Mouse (Mus musculus) lung, embryonic 14.5 days (tissue): ENCODE measurements around the gene Foxp4. TPM values are rescaled to one million over a fixed set of nuclear protein-coding genes. Genes with fewer than 3 reads are reported as not detected.

Experiments
- ATAC-seq: fragments of 200-750 bp; cut with Nextera tagmentation; 2 replicates; pipeline ENCODE4 v1.8.0; 2017; ENCODE audit warnings: mild to moderate bottlenecking, moderate TSS enrichment, moderate library complexity; ENCODE audit not compliant: insufficient read depth
- DNase-seq: peaks from one replicate; pipeline ENCODE4 v3.0.0-alpha.2; 2015
- H3K27ac ChIP-seq: fragments of 300-500 bp; sonication (generic); 2 replicates; pipeline ENCODE4 v1.5.1; 2014; ENCODE audit warnings: low read depth, mild to moderate bottlenecking, moderate library complexity
- H3K27me3 ChIP-seq: fragments of 300-500 bp; sonication (generic); 2 replicates; pipeline ENCODE4 v1.6.1; 2014; ENCODE audit warnings: low read length, control low read depth; ENCODE audit not compliant: insufficient read depth
- H3K36me3 ChIP-seq: fragments of 300-500 bp; sonication (generic); 2 replicates; pipeline ENCODE4 v1.6.1; 2014; ENCODE audit warnings: control low read depth; ENCODE audit not compliant: insufficient read depth
- H3K4me1 ChIP-seq: fragments of 300-500 bp; sonication (generic); 2 replicates; pipeline ENCODE4 v1.6.1; 2014; ENCODE audit warnings: antibody characterized with exemption, control low read depth; ENCODE audit not compliant: insufficient read depth
- H3K4me2 ChIP-seq: fragments of 300-500 bp; sonication (generic); 2 replicates; pipeline ENCODE4 v1.6.1; 2014; ENCODE audit warnings: mild to moderate bottlenecking
- H3K4me3 ChIP-seq: fragments of 300-500 bp; sonication (generic); 2 replicates; pipeline ENCODE4 v1.5.1; 2014; ENCODE audit warnings: low read depth, low read length
- H3K9ac ChIP-seq: fragments of 300-500 bp; sonication (generic); 2 replicates; pipeline ENCODE4 v1.6.1; 2014
- H3K9me3 ChIP-seq: fragments of 300-500 bp; sonication (generic); 2 replicates; pipeline ENCODE4 v1.6.1; 2016; ENCODE audit warnings: low read depth, low read length, control low read depth
- CTCF ChIP-seq: IDR thresholded peaks from 2 replicates; pipeline ENCODE4 v1.5.1; 2016; ENCODE audit warnings: antibody characterized with exemption, low read depth
- WGBS: fragments of 180-500 bp; shearing (Covaris S2); extraction: QIAGEN DNeasy Blood & Tissue Kit; methylation state at CpG from one replicate; pipeline ENCODE4 v1.1.7; 2014; 5-methylcytosine and 5-hydroxymethylcytosine counted together
- polyA plus RNA-seq: library from polyadenylated mRNA; unstranded; fragments of >200 nt; fragmentation: Nextera tagmentation; extraction: Ambion mirVana; gene quantifications from 2 replicates; pipeline ENCODE4 v1.2.1, GENCODE M21; 2014

Foxp4 gene
- polyA plus RNA-seq, 1 experiment from 2014 or later, result 42.2 TPM

GRCm38 (mm10) chr17:47921136-47921665, 3.2 kb downstream of the Foxp4 start:
- Histone ChIP-seq H3K27me3 (no peaks in the 10 kb centered on the region), H3K4me3 (peak overlapping the region; percentile 97), H3K27ac (peak overlapping the region; percentile 59), H3K9ac (peak overlapping the region; percentile 96), H3K36me3 (peaks cover 28% of the 10 kb centered on the region), H3K4me2 (peak overlapping the region; percentile 93), H3K9me3 (no peaks in the 10 kb centered on the region), H3K4me1 (peaks cover 20% of the 10 kb centered on the region)
- no peak for TF ChIP-seq CTCF
- ATAC-seq (no peak), DNase-seq (no peak)
- WGBS, result 30% methylated on average over 4 of the region's 4 CpGs

GRCm38 (mm10) chr17:47919826-47920225, 4.6 kb downstream of the Foxp4 start:
- 37% methylated on average over 5 of the region's 5 CpGs for WGBS
- Histone ChIP-seq H3K27me3 (no peaks in the 10 kb centered on the region), H3K9ac (no peak overlapping the region), H3K36me3 (peaks cover 41% of the 10 kb centered on the region), H3K4me2 (peak overlapping the region; percentile 93; the same call in 1 of the 2 replicates), H3K4me1 (peaks cover 20% of the 10 kb centered on the region), H3K4me3 (no peak overlapping the region), H3K9me3 (no peaks in the 10 kb centered on the region), H3K27ac (no peak overlapping the region)
- TF ChIP-seq CTCF, result no peak
- DNase-seq, result no peak
- ATAC-seq, result no peak

GRCm38 (mm10) chr17:47917907-47918306, 6.5 kb downstream of the Foxp4 start:
- no peak for ATAC-seq
- H3K4me3 ChIP-seq, result no peak overlapping the region
- no peak for TF ChIP-seq CTCF
- WGBS, result 57% methylated on average over 5 of the region's 5 CpGs
- peaks cover 20% of the 10 kb centered on the region for H3K4me1 ChIP-seq
- no peak for DNase-seq
- H3K9ac ChIP-seq, result no peak overlapping the region
- peaks cover 45% of the 10 kb centered on the region for H3K36me3 ChIP-seq
- H3K27ac ChIP-seq, result no peak overlapping the region
- no peak overlapping the region for H3K4me2 ChIP-seq
- H3K27me3 ChIP-seq, result no peaks in the 10 kb centered on the region
- H3K9me3 ChIP-seq, result no peaks in the 10 kb centered on the region

DNA sequence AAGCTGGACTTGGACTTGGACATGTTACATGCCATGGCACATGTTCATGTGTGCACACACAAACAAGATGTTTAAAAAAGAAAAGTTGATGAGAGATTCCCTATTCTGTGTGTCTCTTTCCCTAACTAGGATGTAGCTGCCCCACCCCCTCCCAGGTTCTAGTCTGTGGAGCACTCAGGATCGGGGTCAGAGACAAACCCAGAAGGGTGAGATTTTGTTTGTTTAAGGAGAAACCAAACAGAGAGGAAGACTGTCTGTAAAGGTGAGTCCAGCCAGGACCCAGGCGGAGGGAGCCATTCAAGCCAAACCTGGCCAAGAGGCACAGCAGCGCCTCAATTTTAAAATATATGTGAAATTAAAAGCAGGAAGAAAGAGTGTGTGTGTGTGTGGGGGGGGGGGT, 7.2 kb downstream of the Foxp4 start:
- DNase-seq (no peak), ATAC-seq (no peak)
- Histone ChIP-seq H3K36me3 (peaks cover 43% of the 10 kb centered on the region), H3K27ac (no peak overlapping the region), H3K9ac (no peak overlapping the region), H3K9me3 (no peaks in the 10 kb centered on the region), H3K27me3 (no peaks in the 10 kb centered on the region), H3K4me3 (no peak overlapping the region), H3K4me2 (no peak overlapping the region), H3K4me1 (peaks cover 20% of the 10 kb centered on the region)
- 42% methylated on average over 3 of the region's 3 CpGs for WGBS
- no peak for TF ChIP-seq CTCF

- Histone ChIP-seq H3K9me3 (no peaks in the 10 kb centered on the region), H3K27ac (no peak overlapping the region), H3K4me3 (no peak overlapping the region), H3K4me2 (no peak overlapping the region), H3K4me1 (peaks cover 10% of the 10 kb centered on the region; the same call in 1 of the 2 replicates), H3K36me3 (peaks cover 44% of the 10 kb centered on the region), H3K27me3 (no peaks in the 10 kb centered on the region), H3K9ac (no peak overlapping the region)
- no peak for TF ChIP-seq CTCF
- DNase-seq (no peak), ATAC-seq (no peak)
- 52% methylated on average over 9 of the region's 9 CpGs for WGBS
Measured at GRCm38 (mm10) chr17:47914676-47915219, 9.7 kb downstream of the Foxp4 start.

- 21% methylated on average over 50 of the region's 51 CpGs for WGBS
- DNase-seq, result peak; percentile 58
- Histone ChIP-seq H3K9ac (peak overlapping the region; percentile 26), H3K27ac (no peak overlapping the region), H3K4me1 (peaks cover 35% of the 10 kb centered on the region), H3K27me3 (no peaks in the 10 kb centered on the region), H3K4me3 (peak overlapping the region; percentile 30), H3K4me2 (peak overlapping the region; percentile 60), H3K36me3 (peaks cover 21% of the 10 kb centered on the region), H3K9me3 (no peaks in the 10 kb centered on the region)
- ATAC-seq, result no peak
- no peak for TF ChIP-seq CTCF
Measured at GRCm38 (mm10) chr17:47909091-47910001, 15.1 kb downstream of the Foxp4 start.

GRCm38 (mm10) chr17:47908079-47908478, 16.4 kb downstream of the Foxp4 start:
- peaks cover 35% of the 10 kb centered on the region for H3K4me1 ChIP-seq
- WGBS, result 87% methylated on average over 2 of the region's 2 CpGs
- no peak for TF ChIP-seq CTCF
- H3K4me2 ChIP-seq, result no peak overlapping the region
- H3K4me3 ChIP-seq, result no peak overlapping the region
- H3K36me3 ChIP-seq, result peaks cover 32% of the 10 kb centered on the region
- H3K27me3 ChIP-seq, result no peaks in the 10 kb centered on the region
- no peak overlapping the region for H3K9ac ChIP-seq
- ATAC-seq, result no peak
- H3K27ac ChIP-seq, result no peak overlapping the region
- no peak for DNase-seq
- H3K9me3 ChIP-seq, result no peaks in the 10 kb centered on the region
